Mouse (Mus musculus) MEL (cell line): Measurements from ENCODE around the gene Cdh23.

Source experiments
- CTCF ChIP-seq, 3 experiments: IDR thresholded peaks in 2 of 3; conservative IDR thresholded peaks in 1 of 3; 2 replicates each; pipeline ENCODE4 v1.5.1; 2011 to 2012; ENCODE audit warnings: low read length in 3 of 3, low read depth in 2 of 3, mild to moderate bottlenecking in 2 of 3, improper control_type of control experiment in 1 of 3, inconsistent platforms in 1 of 3, mixed read lengths in 1 of 3, moderate library complexity in 1 of 3; ENCODE audit not compliant: control insufficient read depth in 1 of 3, insufficient read depth in 1 of 3, poor library complexity in 1 of 3, severe bottlenecking in 1 of 3
- MAFK ChIP-seq: IDR thresholded peaks from 2 replicates; pipeline ENCODE4 v1.6.1; 2011; ENCODE audit warnings: low read depth, mild to moderate bottlenecking, low read length, improper control_type of control experiment, borderline replicate concordance
- MAZ ChIP-seq: IDR thresholded peaks from 2 replicates; pipeline ENCODE4 v1.6.1; 2012; ENCODE audit warnings: low read depth, mild to moderate bottlenecking, inconsistent platforms, low read length, improper control_type of control experiment
- POLR2A ChIP-seq, 2 experiments: IDR thresholded peaks; 2 replicates each; pipeline ENCODE4 v1.6.1; 2011 to 2012; ENCODE audit warnings: low read length in 2 of 2, mild to moderate bottlenecking in 2 of 2, control low read depth in 1 of 2, improper control_type of control experiment in 1 of 2, low read depth in 1 of 2, moderate library complexity in 1 of 2; ENCODE audit not compliant: control insufficient read depth in 1 of 2, insufficient read depth in 1 of 2, poor library complexity in 1 of 2
- USF1 ChIP-seq: IDR thresholded peaks from 2 replicates; pipeline ENCODE4 v1.6.1; 2014; ENCODE audit warnings: low read depth, mild to moderate bottlenecking, inconsistent platforms, low read length, improper control_type of control experiment, moderate library complexity
- ZC3H11A ChIP-seq: IDR thresholded peaks from 2 replicates; pipeline ENCODE4 v1.6.1; 2012; ENCODE audit warnings: low read depth, mild to moderate bottlenecking, inconsistent platforms, low read length, improper control_type of control experiment
- ZNF384 ChIP-seq: IDR thresholded peaks from 2 replicates; pipeline ENCODE4 v1.6.1; 2012; ENCODE audit warnings: low read depth, mild to moderate bottlenecking, inconsistent platforms, low read length, improper control_type of control experiment

DNA sequence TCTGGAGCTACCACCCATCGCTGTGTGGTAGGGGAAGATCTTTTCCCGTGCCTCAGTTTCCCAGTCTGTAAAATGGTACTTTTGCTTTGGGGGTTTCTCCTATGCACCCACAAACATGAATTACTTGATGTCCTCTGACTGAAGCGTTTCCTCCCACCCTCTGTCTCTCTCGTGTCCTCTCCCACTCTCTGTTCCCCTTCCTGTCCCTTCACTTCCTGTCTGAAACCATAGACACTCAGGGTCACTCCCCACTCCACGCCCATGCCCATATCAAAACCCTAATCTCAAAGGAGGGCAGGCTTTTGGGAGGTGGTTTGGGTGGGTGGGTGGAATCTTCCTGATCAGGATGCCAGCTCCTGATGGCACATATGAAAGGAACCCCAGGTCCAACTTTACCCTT, 221.7 kb downstream of the Cdh23 start:
- TF ChIP-seq MAFK = no peak
- no peak for TF ChIP-seq POLR2A (IDR thresholded peaks at IDR 0.05; ENCODE audit: control insufficient read depth in 1 of 2, insufficient read depth in 1 of 2, low read depth in 1 of 2, low read length in 2 of 2, poor library complexity in 1 of 2)
- no peak for TF ChIP-seq USF1
- TF ChIP-seq ZC3H11A = no peak
- no peak for TF ChIP-seq ZNF384
- no peak for TF ChIP-seq MAZ
- no peak for TF ChIP-seq CTCF (IDR thresholded peaks at IDR 0.05 in 2 of 3, conservative IDR thresholded peaks at IDR 0.05 in 1 of 3; ENCODE audit: control insufficient read depth in 1 of 3, insufficient read depth in 1 of 3, low read depth in 2 of 3, low read length in 3 of 3, poor library complexity in 1 of 3, severe bottlenecking in 1 of 3)
